Mouse (Mus musculus) retina, postnatal 7 days (tissue): ENCODE results near the gene Slc35c2.

Source experiments
- DNase-seq: peaks from one replicate; pipeline ENCODE4 v3.0.0-alpha.2; 2012; ENCODE audit warnings: low read depth, low spot score

The Slc35c2 gene

DNA sequence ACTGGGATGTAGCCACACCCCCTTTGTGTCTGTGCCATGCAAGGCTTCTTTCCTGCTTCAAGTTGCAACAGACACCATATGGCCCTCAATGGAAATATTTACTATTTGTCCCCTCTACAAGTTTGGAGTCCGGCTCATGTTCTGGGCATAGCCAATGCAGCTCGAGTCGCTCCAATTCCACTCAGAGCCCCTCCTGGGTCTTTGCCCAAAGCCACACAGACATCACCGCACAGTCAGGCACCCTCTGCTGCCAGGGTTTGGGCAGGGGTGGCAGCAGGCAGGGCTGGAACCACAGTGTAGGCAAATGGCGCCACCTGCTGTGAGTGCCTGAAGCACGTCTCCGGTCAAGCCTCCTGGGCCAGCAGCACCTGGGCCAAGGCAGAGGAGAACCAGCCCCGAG is 11.8 kb downstream of the Slc35c2 start:
- DNase-seq: no peak

DNA sequence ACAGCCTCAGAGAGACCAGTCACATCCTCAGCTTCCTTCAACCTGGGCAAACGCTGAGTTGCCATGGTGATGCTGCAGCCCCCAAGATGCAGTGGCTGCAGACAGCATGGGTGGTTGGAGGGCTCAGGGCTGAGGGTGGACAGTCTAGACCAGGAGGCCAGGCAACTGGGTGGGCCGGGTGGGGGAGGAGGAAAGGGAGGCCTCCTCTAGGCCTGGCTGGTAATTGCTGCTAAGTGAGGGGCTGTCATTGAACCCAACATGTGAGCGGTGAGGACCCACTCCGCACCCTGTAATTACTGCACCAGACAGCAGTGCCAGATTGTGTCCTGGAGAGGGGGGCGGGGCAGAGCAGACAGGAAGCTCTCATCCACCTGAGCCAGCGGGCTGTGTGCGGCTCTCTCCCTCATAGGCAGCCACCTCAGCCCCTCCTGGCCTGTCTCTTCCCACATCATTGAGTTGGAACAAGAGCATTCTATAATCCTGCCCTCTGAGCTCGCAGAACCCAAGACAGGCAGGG is 12.5 kb downstream of the Slc35c2 start:
- peak; percentile 14 for DNase-seq

DNA sequence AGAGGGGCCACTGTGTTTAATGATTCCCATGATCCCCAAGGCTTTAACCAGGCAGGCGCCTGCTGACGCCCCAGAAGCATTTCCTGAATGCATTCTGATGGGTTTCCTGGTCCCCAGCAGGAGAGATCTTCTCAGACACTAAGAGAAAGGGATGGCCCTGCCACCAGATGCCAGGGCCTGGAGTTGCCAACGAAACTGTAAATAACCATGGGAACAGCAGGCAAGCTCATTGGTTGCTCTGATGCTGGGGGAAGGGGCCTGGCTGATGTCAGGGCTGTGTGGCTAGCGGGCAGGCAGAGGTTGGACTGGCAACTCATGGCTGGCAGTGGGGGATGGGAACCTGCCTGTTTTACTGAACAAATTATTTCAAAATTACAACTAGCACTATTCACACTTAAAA is 14.1 kb downstream of the Slc35c2 start:
- DNase-seq: no peak

DNA sequence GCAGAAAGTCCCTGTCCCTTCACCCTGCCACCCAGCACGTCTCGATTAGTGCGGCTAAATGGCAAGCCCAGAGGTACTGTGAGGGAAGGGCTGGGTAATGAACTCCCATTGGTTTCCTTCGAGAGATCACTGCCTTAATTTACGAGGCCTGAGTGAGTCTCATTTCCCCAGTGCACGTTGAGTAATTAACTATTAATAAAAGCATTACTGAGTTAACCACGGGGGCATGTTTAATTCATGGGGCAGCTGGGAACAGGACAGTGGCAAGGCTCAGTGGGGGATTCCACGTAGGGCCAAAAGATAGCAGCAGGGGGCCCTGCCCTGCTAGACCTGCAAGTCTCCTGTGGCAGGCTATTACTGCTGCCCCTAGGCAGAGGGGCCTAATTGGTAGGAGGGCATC is 16.3 kb downstream of the Slc35c2 start:
- no peak for DNase-seq

DNA sequence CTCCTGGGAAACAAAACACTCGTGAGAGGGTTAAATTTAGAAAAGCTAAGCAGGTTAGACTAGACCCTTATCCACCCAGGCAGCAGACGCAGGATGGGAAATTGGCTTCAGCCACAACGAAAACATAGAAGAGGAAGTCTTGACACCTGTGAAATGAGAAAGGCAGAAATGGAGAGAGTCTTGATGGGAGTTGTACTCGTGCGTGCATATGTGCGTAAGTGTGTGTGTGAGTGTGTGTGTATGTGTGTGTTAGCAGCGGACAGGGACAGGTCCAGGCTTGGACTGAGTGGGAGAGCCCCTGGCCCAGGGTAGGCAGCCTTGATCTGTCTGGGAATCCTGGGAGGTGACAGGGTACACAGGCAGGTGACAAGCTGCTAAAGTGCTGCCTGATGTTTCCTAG is 16.8 kb downstream of the Slc35c2 start:
- no peak for DNase-seq

DNA sequence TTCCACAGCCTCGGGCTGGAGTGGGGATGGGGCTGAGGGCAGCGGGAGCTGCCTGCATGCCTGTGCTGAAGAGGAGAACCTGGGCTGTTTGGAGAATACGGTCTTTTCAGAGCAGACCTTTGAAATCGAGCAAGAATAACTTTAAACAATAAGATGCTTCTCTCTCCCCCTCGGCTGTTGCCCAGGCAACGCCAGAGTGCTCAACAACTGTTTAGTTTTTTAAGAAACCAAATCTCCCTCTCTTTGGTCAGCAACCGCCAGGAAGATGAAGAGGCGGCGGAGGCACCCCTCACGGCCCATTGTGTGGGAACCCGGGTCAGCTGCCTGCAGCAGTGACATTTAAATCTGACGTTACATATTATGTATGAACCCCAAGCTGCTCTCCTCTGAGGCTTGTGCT is 20.9 kb downstream of the Slc35c2 start:
- DNase-seq: no peak

DNA sequence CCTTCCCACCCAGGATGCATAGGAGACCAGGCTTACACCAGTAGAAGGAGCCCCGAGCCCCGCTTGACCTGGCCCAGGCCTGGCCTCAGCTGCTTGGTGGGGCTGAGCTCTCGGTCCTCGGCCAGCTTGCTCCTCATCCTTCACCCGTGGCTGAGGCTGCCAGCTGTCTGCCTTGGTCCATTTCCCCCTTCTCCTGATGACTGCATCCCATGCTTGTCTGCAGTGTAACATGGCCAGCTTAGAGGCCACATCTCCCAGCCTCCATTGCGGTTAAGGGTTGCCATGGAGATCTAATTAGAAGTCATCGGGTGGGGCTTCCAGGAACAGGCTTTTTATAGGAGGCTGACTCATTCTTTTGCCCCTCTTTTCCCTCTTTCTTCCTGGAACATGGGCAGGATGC is 23.8 kb downstream of the Slc35c2 start:
- no peak for DNase-seq

DNA sequence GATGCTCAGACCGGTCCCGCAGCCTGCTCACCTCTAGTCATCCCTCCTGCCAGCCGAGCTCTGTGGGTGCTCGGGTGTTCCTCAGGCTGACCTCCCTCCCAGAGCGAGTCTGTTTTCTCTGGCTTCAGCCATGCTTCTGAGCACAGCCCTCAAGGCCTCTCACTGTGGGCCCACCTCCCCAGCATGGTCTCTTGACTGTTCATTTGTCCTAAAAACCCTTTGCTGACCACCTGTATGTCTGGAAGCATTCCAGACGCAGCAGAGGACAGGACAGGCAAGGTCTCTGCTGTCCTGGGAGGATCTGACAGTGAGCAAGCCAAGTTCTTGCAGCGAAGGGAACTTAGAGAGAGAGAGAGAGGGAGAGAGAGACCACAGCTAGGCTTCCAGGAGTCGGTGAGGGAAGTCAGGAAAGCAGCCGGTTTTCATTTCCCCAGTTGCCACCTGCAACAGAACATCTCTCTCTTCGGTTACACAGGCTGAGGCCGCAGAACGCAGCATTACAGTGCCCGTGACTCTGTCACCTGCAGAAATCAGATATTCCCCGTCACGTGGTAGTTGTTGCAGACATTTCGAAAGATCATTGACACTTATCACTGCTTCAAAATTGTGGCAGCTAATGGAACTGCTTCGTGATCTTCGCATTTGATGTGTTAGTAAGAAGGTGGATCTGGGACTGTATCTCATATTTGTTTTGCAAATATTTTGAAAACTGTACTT is 25.2 kb downstream of the Slc35c2 start:
- no peak for DNase-seq

DNA sequence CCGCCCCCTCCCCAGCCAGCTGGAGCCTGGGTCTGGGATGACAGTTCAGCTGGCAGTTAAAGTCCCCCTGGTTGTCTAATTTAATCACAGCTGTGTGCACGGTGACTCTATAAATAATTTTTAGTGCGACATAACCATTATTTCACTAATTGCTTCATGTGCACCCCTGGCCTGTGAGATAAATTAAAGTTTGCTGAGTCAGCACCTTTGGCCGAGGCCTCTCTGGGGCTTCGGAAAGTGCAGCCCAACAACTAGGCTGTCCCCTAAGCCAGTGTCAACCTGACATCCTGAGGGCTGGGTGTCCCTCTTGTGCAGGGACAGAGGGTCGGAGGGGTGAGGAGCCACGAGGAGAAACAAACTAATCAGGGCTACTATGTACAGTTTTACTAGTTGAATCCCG is 27.8 kb downstream of the Slc35c2 start:
- DNase-seq: no peak

DNA sequence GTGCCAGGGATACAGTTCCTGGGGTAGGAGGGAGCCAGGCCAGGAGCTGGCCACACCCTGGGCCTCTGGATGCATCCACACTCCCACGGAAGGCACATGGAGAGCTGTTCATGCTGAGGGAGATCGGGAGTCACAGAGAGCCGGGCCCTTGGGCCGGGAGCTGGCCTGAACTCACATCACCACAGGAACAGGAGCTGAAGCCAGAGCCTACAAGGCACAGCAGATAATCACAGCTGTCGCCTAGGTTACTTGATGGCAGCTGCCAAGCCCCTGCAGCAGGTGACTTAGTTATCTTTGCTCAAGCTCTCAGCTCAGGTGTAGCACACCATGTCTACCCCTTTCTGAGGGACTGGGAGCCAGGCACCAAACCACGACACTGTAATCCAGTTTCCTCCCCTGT is 29.3 kb downstream of the Slc35c2 start:
- DNase-seq: no peak

DNA sequence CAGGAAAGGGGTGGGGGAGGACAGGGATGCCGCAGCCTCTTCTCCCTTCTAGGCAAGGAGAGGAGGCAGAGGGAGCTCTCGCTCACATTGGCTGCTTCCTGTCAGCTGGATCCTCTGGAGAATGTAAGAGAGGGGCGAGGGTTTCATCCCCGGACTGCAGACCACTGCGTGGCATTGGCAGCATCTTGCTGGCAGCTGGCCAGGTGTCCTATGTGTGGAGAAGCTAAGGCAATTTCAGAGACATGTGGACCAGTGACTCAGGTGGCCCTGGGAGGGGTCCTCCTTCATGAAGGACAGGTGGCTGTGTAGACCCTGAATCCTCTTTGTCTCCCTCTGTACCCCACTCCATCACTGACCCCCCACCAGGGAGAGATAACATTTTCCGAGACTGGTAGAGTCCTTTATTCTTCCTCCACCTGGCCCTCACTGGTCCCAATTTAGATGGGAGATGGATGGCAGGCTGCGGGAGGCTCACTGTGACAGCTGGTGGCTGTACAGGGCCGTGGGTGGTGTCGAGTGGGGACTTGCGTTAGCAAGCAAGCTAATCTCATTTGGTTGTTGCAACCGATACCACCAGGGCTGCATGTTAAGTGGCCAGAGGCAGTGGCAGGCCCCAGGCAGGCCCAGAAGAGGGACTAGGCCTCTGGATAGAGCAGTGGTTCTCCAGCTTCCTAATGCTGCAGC is 30.4 kb downstream of the Slc35c2 start:
- DNase-seq: no peak

DNA sequence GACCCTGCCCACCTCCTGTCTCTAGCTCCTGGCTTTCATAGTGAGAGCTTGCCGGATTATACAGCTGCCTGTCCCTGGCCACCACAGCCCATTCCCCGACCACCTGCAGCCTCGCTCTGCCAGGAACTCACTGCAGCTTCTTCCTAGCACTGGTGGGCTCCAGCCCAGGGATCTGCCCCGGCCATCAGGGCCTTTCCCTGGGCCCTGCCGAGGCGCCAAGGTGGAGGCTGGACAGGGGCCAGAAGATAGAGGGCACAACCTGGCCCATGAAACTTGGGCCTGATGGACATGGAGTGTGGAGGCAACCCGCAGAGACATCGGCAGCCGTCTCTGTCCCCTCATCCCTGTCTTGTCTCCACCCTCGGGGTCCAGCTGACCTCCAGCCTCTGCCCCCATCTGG is 31.5 kb downstream of the Slc35c2 start:
- no peak for DNase-seq

DNA sequence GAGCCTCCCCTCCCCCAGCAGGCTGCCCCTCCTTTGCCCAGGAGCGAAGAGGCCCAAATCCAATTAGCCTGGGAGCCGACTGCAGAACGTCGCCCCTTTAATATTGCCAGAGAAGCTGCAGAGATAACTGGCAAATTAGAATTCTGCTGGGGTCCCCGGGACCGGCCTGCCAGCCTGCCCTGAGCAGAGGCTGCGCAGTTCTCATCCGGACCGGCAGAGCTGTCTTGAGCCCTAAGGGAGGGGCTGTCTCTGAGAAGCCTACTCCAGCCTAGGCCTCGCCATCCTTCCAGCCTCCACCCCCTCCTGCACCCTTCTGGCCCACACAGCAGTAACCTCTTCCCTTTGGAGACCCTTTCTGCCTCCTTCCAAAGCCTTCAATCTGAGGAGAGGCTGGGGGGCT is 33.8 kb downstream of the Slc35c2 start:
- DNase-seq: no peak

DNA sequence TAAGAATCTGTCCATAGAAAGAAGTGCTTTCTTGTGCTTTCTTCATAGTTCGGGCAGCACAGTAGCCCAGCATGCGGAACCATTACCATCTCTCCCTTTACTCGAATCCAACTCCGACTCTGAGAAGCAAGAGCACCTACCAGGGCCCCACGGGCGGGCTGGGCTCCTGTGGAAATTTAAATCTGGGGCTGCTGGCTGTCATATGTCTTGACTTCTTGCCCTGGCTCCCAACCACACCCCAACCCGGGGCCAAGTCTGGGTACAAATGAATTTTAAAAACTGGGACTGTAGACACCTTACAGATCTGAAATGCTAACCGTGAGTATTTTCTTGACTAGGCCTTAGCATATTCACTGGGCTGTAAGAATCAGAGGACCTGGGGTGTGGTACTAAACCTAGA is 34.4 kb downstream of the Slc35c2 start:
- no peak for DNase-seq

DNA sequence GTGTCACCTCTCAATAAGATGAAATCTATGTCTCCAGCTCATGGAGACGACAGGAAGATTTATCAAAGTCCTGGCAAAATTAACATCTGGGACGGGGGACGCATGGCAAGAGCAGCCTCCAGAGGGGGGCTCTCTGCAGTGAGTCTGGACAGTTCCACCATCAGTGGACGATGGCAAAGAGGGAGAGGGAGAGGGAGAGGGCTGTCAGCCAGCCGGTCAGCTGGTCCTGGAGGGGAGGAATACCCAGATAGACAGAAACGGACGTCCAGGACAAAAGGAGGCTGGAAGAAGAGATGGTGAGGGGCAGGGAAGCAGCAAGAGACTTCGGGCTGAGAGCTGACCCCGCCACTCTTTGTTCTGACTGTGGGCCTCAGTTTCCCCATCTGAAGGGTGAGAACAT is 34.9 kb downstream of the Slc35c2 start:
- no peak for DNase-seq

DNA sequence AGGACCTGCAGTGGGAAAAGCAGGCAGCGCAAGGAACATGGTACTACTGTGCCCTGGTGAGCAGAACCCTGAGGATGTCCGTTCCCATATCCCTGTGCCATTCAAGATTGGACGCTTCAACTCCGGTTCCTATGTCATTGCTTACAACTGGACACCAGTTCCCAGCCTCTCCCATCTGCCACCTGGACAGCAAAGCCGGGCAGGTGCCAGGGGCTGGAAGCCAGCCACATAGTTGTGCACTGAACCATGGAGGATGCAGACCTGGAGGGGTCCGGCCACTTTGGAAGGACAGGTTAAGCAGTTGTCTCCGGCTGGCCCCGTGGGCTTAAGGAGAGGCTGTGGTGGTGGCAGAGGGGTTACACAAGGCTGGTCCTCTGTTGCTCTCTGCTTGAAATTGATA is 35.3 kb downstream of the Slc35c2 start:
- DNase-seq: no peak

DNA sequence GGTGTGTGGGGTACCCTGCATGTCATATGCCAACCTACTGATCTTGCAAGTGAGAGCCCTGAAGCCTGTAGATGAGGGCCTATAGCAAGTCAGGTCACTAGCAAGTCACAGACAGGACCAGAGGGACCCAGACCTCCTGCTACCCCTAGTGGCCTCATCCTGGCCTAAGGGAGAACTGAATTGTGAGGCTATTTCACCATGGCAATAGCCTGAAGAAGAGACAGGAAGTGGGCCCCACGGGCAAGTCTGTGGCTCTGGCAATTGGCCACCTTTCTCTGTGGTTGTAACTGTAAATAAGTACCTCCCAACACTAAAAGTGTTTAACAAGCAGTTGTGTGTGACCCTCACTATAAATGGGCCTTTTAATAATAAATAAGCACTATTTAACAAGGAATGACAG is 36.8 kb downstream of the Slc35c2 start:
- no peak for DNase-seq

DNA sequence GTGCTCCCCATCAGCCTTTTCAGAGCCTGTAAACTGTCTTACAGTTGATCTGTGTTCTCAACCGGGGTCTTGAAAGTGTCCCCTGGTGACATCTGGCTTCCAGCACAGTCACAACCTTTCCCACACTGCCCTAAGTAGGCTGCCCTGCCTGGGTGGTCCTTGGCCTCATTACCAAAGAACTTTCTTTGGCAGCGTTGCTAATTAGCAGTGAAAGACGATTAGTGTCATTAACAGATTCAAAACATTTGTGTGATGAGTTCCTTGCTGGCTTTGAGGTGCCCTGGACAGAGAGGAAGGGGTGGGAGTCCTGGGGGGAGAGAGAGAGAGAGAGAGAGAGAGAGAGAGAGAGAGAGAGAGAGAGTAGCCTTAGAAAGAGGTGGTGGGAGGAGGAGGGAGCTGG is 38.7 kb downstream of the Slc35c2 start:
- DNase-seq: peak; percentile 57

DNA sequence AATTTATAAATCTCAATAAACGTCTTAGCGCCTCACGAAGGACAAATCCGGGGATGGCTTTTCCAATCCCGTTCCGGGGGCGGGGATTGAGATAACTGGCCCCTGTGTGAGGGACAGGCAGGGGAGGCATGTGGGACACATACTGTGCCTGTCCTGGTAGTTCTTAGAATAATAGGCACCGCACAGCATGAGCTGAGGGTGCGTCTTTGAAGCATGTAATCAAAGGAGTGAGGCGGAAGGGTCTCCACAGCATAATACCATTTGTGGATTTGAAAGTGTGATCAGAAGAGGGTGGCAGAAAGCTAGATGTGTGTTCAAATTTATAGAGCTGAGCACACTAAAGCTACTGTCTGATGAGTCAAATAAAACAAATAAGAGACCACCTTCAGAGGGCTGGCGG is 41.3 kb downstream of the Slc35c2 start:
- DNase-seq: no peak

DNA sequence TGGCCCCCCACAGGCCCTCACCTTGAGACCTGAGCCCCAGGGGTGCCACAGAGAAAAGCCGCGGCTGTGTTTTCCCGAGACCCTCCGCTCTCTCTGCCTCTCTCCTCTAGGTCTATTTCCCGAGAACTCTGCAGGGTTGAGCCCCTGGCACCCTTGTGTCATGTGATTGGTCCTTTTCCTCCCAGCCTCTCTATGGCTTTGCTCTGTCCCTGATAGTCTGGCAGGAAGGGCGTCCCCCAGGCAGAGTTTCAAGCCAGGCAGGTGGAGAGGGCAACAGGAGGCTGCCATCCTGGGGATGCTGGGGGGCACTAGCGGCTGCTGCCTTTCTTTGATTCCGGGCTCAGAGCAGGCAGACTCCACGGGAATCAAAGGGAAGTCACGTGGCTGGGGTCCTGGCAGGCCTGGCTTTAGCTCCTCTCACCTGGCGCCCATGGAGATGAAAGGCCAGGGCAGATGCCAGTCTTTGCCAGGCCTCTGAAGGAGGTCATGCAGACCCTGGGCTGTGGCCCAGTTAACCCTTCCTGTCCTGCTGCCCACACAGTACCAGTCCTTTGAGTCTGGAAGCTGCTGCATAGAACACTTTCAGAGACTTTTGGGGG is 44.4 kb downstream of the Slc35c2 start:
- no peak for DNase-seq

DNA sequence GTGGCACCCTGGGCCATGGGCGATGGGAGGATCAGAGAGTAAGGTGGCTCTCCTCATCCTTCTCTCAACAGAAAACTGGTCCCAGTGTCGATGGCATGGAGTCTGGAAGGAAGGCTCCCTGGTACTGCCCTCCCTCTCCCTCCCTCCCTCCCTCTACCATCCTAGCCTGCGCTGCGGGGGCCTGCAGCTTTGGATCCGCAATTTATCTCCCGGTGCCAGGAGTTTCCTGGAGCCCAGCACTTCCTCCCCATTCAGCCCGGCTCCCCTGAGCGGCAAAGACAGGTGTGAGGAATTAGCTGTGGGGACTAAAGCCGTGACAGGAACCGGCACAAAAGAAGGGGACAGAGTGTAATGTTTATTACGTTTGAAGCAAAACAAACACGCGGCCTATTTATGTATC is 45.1 kb downstream of the Slc35c2 start:
- DNase-seq: no peak

DNA sequence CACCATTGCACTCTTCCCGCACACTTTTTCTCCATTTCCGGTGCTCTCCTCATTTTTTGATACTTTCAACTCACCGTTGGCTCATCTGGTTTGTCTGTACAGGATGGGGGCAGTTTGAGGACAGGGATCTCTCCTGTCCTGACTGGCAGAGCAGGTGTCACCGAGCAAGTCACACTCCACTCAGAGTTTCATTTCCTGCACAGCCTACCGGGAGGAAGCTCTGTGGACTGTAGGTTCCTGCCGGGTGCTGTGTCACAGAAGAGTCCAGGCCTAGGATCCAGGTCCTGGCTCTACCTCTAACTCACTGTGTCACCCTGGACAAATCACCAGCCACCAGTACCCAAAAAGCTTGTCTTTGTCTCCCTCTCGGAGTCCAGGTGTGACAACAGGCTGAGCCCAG is 45.9 kb downstream of the Slc35c2 start:
- DNase-seq: no peak

DNA sequence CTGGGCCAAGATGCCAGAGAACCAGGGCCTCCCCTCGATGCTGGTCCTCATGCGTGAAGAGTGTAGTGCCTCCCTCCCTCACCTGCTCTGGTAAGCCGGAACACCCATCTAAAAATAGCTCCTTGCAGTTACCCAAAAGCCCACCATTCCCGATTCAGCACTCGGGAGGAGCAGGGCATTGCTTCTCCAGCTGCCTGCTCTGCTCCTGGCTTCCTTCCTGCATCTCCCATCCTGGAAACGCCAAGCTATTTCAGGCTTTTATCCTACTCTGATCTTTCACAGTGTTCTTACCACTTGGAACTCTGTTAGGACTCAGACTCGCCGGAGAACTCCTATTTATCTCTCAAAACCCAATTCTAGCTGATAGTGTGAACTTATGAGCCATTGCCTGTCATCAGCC is 47.3 kb downstream of the Slc35c2 start:
- DNase-seq: no peak
